Mouse (Mus musculus) thymus, adult 2 months (tissue): Measurements from ENCODE around the gene Rfc1. TPM values are rescaled to one million over a fixed set of nuclear protein-coding genes. Genes with fewer than 3 reads are reported as not detected.
"Not testable (repeated sequence)": the region's sequence is repeated elsewhere in the genome, so short reads cannot be mapped to it uniquely, and the experiment has no call there.

ENCODE experiments used
- DNase-seq: peaks from one replicate; pipeline ENCODE4 v3.0.0; 2021
- H3K27ac ChIP-seq: fragments of 200-500 bp; 2 replicates; pipeline ENCODE4 v1.5.1; 2012; ENCODE audit warnings: low read length, control low read depth; ENCODE audit not compliant: control insufficient read depth, insufficient read depth
- H3K27me3 ChIP-seq: fragments of 200-500 bp; 2 replicates; pipeline ENCODE4 v1.6.1; 2012; ENCODE audit warnings: mild to moderate bottlenecking, low read length, moderate library complexity, mixed read lengths; ENCODE audit not compliant: control insufficient read depth, insufficient read depth
- H3K36me3 ChIP-seq: fragments of 200-500 bp; 2 replicates; pipeline ENCODE4 v1.6.1; 2012; ENCODE audit warnings: mild to moderate bottlenecking, low read length, moderate library complexity; ENCODE audit not compliant: control insufficient read depth, insufficient read depth
- H3K4me1 ChIP-seq: fragments of 200-500 bp; replicated peaks from 2 replicates; pipeline ENCODE4 v1.6.1; 2012; ENCODE audit warnings: low read length; ENCODE audit not compliant: control insufficient read depth, insufficient read depth
- H3K4me3 ChIP-seq: fragments of 200-500 bp; 2 replicates; pipeline ENCODE4 v1.5.1; 2012; ENCODE audit warnings: mild to moderate bottlenecking, low read length, control low read depth, moderate library complexity; ENCODE audit not compliant: control insufficient read depth, insufficient read depth
- CTCF ChIP-seq: fragments of 200-500 bp; IDR thresholded peaks from 2 replicates; pipeline ENCODE4 v1.5.1; 2012; ENCODE audit warnings: mild to moderate bottlenecking, control low read depth, low read length, moderate library complexity, borderline replicate concordance; ENCODE audit not compliant: control insufficient read depth, poor library complexity, insufficient read depth; ENCODE audit errors: extremely low read depth
- POLR2A ChIP-seq: fragments of 200-500 bp; IDR thresholded peaks from 2 replicates; pipeline ENCODE4 v1.6.1; 2012; ENCODE audit warnings: mild to moderate bottlenecking, low read length, control low read depth, moderate library complexity; ENCODE audit not compliant: control insufficient read depth, poor library complexity, insufficient read depth; ENCODE audit errors: extremely low read depth
- WGBS: fragments of 180-500 bp; shearing (Covaris S2); methylation state at CpG from one replicate; pipeline ENCODE4 v1.1.7; 2018; 5-methylcytosine and 5-hydroxymethylcytosine counted together
- polyA plus RNA-seq: library from polyadenylated mRNA; depleted of rRNA; stranded (reverse); fragments of >200 nt; gene quantifications from 2 replicates; pipeline ENCODE4 v1.2.3, GENCODE M21; 2012

Rfc1 gene
- polyA plus RNA-seq, 1 experiment, result 20.0 TPM

- WGBS, result 88% methylated on average over 6 of the region's 6 CpGs
- no peak for TF ChIP-seq CTCF
- no peak for TF ChIP-seq POLR2A
- H3K4me1 ChIP-seq, result no peaks in the 10 kb centered on the region
- peaks cover 58% of the 10 kb centered on the region for H3K36me3 ChIP-seq
- no peak overlapping the region for H3K27ac ChIP-seq
- H3K27me3 ChIP-seq, result no peaks in the 10 kb centered on the region
- H3K4me3 ChIP-seq, result no peak overlapping the region
- no peak for DNase-seq
These were observed 41.8 kb downstream of the Rfc1 start for GRCm38 (mm10) chr5:65293627-65294026.

GRCm38 (mm10) chr5:65289009-65289408 is 46.5 kb downstream of the Rfc1 start:
- H3K36me3 ChIP-seq, result peaks cover 65% of the 10 kb centered on the region
- WGBS, result 97% methylated on average over 8 of the region's 8 CpGs
- H3K4me3 ChIP-seq, H3K4me1 ChIP-seq, H3K27ac ChIP-seq, H3K27me3 ChIP-seq, DNase-seq: not testable (repeated sequence)

DNA sequence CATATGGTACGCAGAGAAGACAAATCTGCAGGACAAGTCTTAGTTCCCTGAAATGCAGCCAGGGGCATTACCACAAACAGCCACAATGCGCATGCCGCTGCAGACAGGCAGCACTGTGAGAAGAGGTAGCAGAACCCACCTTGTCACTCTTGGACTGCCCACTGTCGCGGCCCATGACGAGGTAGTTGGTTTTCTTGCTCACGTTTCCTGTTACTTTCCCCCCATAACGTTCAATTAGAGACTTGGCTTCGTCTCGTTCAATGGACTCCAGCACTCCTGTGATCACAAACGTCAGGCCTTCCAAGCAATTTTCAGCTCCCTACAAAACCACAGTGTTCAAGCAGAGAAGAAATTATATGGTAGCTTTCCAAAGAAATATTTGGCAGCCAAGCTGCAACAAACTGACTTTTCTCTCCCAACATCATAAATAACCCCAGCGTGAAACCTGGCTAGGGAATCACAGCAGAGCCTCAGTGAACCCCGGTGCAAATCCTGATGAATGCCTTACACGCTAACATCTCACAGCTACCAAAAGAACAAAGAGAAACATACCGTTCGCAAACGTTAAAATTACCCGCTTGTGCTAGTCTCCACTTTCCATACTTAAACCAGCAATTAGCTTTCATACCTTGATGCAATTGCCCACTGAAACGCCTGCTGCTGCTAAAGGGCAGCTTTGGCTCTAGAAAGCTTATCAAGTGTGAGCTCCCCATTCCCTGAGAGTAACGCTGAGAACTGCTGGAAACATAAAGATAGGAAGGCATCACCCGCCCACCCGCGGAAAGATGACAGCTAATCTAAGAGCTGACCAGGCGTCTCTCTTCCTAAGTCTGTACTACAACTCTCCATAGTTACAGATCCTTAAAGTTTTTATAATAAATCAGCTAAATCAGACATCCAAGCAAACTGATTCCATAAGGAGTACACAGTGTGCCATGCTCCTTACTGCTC is 47.4 kb downstream of the Rfc1 start:
- H3K27me3 ChIP-seq, result no peaks in the 10 kb centered on the region
- peaks cover 59% of the 10 kb centered on the region for H3K36me3 ChIP-seq
- no peaks in the 10 kb centered on the region for H3K4me1 ChIP-seq
- no peak overlapping the region for H3K4me3 ChIP-seq
- no peak for TF ChIP-seq CTCF
- TF ChIP-seq POLR2A, result no peak
- 93% methylated on average over 24 of the region's 24 CpGs for WGBS
- no peak overlapping the region for H3K27ac ChIP-seq
- no peak for DNase-seq

DNA sequence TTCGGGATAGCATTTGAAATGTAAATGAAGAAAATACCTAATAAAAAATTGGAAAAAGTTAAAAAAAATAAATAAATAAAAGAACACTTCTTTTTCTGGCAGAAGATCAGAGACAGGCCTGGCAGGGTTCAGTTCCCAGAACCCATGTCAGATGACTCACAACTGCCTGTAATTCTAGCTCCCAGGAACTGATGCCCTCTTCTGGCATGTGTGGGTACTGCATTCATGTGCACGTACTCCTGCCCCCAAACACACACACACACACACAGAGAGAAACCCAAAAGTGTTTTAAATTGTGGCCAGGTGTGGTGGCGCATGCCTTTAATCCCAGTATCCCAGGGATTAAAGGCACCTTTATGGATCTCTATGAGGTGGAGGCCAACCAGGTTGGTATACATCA is 51.3 kb downstream of the Rfc1 start:
- DNase-seq, result peak; percentile 41
- WGBS, result 100% methylated on average over 3 of the region's 3 CpGs

DNA sequence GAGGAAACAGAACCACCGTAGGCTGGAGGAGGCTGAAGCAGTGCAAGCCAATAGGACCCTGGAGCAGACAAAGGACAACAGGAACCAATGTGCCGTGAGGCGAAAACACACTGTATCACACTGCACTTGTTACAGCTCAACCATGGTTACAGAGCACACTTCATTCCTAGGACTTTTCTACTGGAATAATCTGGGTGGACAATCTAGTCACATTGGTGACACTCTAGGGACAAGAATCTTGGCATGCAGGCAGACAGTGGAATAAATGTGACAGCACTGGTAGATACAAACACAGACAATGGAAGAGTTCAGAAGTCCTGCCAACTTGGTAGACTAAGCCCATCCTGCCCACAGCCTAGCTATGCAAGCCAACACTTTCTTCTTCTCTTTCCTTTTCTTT is 54.3 kb downstream of the Rfc1 start:
- WGBS, result over 99% methylated on average over 3 of the region's 3 CpGs
- DNase-seq, result no peak
- Histone ChIP-seq H3K27me3 (no peaks in the 10 kb centered on the region), H3K4me1 (no peaks in the 10 kb centered on the region), H3K36me3 (peaks cover 27% of the 10 kb centered on the region), H3K4me3 (no peak overlapping the region), H3K27ac (no peak overlapping the region)
- TF ChIP-seq POLR2A, result no peak
- TF ChIP-seq CTCF, result no peak

More for the DNA sequence above, 51.3 kb downstream of the Rfc1 start:
- Histone ChIP-seq H3K27me3 (no peaks in the 10 kb centered on the region), H3K4me1 (no peaks in the 10 kb centered on the region), H3K4me3 (no peak overlapping the region), H3K27ac (no peak overlapping the region), H3K36me3 (peaks cover 39% of the 10 kb centered on the region)
- TF ChIP-seq CTCF (no peak), POLR2A (no peak)

DNA sequence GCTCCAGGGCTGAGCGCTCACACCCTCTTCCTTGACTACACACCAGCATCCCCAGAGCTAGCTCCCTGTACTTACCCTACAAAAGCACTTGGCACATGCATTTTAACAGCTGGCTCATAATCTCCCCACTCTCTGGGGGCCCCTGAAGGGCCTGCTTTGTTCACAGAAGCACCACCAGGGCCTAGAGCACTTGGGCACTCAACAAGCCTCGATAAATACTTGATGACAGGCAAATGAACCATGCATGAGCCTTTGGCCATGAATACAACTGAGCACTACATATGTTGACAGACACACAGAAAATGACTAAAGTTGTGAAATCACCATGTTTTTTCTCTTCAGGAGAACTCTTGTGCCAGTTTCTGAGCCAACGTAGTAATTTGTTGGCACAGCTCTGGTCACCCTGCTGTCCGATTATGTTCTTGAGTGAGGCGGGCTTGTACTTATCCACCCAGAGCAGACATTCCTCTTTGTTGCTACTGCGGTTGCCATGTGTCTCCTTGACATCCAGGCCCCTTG is 56.3 kb downstream of the Rfc1 start:
- Histone ChIP-seq H3K4me3 (no peak overlapping the region), H3K27ac (no peak overlapping the region), H3K4me1 (no peaks in the 10 kb centered on the region), H3K27me3 (no peaks in the 10 kb centered on the region), H3K36me3 (peaks cover 24% of the 10 kb centered on the region)
- WGBS, result 95% methylated on average over 6 of the region's 6 CpGs
- TF ChIP-seq POLR2A (no peak), CTCF (no peak)
- DNase-seq, result no peak

- Histone ChIP-seq H3K36me3 (peaks cover 30% of the 10 kb centered on the region), H3K4me3 (no peak overlapping the region), H3K27ac (no peak overlapping the region), H3K4me1 (no peaks in the 10 kb centered on the region), H3K27me3 (no peaks in the 10 kb centered on the region)
- no peak for DNase-seq
- WGBS, result 96% methylated on average over 3 of the region's 3 CpGs
- TF ChIP-seq CTCF, result no peak
- no peak for TF ChIP-seq POLR2A
These were observed 61.5 kb downstream of the Rfc1 start for GRCm38 (mm10) chr5:65273966-65274365.
